Mouse (Mus musculus) ZHBTc4 (cell line): ENCODE results near the gene N4bp1.

Experiments used
- DNase-seq: peaks from one replicate; pipeline ENCODE4 v3.0.0-alpha.2; 2011; ENCODE audit warnings: low read depth, low spot score

N4bp1 gene

DNA sequence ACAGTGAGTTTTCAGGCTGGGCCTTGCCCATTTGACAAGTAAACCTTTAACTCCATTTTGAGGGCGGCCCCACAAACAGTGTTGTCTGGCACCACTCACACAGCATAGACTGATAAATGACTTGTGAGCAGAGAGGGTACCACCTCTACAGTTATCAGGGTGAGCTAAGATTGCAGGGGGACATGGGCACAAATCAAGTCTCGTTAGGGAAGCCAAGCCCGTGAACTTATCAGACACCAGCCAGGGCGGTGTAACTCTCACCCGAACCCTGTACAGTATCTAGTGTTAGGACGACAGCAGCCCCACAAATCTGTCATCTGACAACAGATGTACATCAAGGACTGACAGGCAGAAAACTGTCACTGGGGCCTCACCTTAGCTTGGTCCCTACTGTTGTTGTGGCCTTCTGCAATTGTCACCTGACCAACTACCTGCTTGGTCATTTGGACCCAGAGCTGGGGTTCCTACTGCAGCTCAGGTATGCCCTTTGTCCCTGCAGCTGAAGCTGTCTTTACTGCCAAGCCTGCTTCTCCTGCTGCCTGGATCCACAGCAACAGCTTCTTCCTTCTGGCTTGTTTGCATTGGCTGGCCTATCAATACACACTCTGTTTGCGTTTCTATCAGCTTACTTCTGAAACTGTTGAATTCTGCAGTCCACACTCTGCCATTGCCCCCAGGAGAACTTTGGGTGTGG is 12.8 kb upstream of the N4bp1 start:
- no peak for DNase-seq

DNA sequence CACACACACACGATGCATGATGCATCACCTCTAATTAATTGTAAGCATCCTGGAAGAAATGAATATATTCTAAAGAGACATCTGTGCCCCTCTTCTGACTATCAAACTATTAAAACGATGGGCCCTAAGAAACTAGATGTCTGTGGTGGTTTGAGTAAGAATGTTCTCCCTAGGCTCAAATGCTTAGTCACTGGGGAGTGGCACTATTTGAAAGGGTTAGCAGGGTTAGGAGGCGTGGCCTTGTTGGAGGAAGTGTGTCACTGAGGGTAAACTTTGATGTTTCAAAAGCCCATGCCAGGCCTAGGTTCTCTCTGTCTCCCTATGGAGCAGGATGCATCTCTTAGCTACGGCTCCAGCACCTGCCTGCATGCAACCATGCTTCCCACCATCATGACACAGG is 10.3 kb upstream of the N4bp1 start:
- peak; percentile 87 for DNase-seq

DNA sequence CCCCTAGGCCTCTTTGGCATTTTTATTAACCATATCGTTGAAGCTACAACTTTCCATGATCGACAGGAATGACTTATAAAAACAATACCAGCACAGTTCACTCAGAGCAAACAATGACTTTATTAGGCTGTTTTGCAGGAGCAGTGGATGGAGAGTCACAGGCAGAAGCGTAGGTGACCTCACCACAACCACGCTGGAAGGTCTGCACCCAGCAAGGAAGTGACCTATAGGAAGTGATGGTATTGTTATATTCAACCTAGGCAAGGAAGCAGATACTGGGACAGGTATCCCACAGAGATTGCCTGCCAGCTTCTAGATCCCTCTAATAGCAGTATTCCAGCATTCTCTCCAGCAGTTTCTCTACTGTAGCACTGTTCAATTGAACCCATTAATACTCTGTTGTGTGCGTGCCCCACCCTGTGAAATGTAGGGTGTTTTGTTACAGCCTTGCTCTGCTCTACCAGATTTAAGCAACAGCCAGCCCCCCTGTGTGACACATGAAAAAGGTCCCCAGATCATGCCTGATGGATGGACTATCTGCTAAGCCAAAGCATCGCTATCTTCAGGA is 9.2 kb upstream of the N4bp1 start:
- peak; percentile 46 for DNase-seq

DNA sequence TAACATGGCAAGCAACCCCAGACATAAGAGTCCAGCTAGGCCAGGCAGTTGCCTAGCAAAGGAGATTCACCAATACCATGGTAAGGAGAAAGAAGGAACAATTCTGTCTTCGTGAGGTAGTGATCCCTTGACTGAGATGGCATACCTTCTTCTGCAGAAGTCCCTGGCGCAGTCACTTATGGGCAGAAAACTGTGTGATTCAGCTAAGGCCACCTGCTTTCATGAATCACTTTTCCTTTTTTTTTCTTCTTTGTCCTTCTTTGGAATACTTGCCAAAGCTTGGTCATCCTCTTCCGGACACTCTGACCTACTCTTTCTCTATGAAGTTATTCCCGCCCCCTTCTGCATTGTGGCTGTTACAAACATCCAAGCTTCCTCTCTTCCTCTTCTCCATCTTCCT is 8.5 kb upstream of the N4bp1 start:
- DNase-seq = no peak

DNA sequence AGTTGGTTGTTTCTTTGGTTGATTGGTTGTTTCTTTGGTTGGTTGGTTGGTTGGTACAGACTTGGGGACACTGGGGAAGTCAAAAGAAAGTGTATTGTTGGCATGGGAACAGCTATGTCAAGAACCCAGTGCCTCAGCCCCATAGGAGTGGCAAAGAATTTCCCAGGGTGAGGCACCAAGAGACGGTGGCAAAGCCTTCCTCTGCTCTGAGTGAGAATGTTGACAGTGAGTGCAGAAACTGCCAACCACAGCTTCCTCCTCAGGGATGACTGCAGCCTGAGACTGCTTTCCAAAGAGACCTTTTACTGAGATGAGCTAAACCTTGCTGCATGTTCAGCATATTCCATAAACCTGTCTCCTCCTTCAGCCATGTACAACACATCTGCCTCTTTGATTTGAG is 6.5 kb upstream of the N4bp1 start:
- no peak for DNase-seq

DNA sequence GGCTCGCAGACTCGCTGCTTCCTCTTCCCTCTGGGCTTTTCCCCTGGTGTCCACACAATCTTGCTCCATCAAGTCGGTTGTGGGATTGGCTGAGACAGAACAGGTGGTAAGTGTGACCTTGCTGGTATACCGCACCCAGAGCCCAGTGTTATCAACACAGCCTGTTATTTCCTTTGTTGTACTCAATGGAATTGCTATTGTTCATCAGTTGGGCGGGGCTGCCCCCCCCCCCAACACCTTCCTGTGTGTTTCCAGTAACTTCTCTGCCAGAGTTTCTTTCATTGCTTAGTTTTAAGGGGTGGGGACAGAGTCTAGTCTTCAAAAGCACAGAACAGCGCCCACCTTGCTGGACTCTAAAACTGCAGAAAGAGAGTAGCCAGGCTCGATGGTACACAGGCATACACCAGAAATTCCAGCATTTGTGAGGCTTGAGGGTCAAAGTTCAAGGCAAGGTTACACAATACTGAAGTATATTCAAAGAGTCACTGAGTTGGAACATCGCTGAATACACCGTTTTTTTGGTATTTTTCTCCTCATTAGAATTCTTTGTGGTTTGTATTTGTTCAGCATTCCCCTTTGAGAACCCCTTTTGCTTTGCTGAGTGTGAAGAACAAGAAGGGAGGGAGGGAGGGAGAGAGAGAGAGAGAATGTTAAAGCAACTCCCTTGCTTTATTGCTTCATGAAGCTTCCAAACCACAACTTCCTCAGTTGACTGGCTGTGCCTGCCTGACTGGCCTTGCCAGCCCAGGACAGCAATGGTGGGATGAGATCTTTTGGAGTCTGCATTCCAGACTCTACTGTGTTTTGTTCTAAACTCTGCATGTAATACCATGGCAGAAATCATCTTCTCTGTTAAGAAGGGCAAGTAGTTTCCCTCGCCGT is 3.2 kb upstream of the N4bp1 start:
- peak; percentile 99 for DNase-seq

DNA sequence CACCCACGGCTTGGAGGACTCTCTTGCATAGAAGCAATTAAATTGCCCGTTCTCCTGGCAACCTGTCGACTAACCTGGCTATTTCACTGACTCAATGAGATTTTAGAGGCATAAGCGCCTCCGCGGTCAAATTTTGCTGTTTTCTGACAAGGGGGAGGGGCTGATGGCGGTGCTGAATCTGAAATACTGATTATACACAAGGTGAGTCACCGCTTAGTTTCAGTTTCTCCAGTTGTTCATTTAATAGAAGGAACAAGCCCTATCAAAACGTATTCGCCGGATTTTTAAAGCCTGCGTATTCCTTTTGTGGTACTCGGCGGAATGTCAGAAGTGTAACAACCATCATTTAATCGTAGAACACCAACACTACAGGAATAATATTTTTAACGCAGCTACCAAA is 991 bp downstream of the N4bp1 start:
- DNase-seq = no peak

DNA sequence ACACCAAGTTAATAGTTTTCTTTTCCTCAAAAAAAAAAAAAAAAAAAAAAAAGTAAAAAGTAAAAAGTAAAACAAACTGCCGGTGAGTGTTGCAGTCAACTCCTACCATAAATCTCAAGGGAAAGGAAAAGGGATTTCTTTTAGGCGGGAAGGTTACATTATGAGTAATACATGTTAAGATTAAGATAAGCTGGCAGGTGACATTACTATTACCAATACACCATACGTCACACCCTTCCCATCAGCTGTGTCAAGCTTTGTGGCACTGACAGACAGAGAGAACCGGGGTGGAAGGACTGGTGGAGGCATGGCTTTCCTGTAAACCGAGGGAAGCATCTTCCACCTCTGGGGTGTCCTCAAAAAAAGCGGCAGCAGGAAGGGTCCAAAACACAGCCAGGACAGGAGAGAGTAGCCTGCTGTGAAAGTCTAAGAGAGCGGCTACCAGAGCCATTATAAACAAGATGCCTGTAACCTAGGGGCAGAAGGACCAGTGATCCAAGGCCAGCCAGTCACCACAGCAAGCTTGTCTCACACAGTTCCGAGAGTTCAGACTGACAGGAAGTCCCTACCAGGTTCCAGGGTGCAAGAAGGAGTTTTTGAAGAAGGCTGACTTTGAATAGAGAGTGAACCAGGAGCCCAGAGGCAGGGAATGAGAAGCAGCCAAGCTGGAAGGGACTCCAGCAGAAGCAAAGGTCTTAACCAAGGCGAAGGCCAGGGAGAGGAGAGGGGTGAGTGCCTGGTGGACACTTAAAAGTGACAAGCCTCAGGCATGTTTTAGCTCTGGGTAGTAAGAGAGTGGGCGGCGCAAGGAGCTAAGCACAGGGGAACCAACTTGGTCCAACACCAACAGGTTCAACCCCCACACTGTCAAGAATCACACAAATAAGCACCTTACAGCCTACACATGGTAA is 2.2 kb downstream of the N4bp1 start:
- DNase-seq = no peak

DNA sequence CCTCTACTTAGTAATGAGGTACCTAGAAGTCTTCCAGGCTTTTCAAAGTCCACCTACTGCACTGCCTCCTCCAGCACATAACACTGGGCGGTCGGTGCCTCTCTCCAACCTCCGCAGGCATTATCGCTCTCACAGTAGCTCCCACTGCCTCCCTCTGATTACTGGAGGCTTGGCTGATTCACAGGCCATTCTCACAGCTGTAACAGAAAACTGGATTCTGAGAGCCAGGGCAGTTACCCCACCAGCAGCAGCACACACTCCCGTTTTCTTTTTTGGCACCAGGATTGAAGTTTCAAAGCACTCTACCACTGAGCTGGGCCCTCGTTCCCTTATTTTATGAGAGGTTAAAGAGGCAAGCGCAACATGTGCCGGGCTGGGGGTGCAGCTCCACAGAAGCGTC is 3.1 kb downstream of the N4bp1 start:
- no peak for DNase-seq

DNA sequence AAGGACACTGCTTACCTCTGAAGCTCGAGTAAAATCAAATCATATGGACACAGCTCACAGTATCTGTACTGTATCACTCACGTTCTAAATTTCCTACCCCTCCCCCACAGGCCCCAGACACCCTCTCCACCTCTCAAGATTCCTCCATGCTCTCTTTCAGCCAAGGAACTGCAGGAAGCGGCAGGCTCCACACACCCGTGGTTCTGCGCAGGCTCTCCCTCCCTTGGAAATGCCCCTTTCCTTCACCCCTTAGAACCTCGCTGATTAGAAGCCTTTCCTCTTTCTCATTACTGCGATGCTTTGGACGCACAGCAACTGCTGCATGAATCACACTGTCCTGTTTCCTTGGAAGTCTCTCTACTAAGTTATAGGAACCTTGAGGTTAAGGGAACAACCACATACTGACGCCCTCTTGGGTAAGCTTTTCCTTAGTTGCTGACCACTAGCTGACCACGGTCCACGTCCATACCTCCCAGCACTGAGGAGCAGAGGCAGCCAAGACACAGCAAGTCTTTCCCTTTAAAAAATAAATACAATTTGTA is 3.9 kb downstream of the N4bp1 start:
- no peak for DNase-seq

DNA sequence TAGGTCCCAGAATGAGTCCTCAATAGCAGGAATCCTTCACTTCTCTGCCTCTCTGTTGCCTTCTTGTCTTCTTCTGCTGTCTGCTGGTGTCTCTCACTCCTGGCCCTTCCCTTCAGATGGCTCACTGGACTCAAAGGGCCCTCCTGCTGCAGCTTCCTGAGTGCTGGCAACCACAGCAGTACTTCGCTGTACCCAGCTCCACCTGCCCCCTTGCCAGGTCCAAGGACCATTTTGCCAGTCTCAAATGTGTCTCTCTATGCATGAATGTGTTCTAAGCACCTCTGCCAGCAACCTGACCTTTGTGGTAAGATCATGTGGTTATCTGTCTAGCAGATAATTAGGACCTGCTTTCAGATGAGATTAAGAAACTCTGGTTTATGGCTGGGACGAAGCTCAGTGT is 8.2 kb downstream of the N4bp1 start:
- no peak for DNase-seq

DNA sequence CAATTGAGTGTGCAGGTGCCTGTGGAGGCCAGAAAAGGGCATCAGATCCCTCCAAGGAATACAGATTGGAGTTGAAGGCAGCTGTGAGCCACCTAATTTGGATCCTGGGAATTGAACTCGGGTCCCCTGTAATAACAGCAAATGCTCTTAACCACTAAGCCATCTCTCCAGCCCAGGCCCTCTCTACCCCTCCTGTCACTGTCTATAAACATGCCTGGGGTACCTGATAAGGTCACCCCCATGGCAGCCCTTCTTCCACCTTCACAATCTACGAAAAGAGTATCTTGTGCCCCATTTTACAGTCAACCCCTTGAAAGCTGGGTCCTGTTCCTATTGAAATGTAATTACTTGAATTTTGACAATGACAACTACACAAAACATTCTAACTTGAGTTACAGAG is 11.0 kb downstream of the N4bp1 start:
- DNase-seq = no peak

DNA sequence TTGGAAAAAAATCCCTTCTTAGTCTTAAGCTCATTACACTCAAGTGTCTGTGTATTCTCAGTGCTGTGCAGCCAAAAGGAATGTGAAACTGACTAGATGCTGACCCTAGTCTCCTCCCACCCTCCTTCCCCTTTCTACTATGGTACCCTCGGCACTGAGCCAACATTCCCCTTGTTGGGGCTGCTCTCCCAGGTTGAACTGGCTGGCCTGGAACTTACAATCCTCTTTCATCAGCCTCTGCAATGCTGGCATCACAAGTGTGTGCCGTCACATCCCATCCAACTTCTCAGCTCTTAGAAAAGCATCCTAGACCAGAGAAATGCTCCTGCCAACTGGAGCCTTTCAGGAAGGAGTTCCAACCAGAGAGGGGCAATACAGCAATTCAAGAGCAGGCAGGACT is 11.9 kb downstream of the N4bp1 start:
- DNase-seq = peak; percentile 49

DNA sequence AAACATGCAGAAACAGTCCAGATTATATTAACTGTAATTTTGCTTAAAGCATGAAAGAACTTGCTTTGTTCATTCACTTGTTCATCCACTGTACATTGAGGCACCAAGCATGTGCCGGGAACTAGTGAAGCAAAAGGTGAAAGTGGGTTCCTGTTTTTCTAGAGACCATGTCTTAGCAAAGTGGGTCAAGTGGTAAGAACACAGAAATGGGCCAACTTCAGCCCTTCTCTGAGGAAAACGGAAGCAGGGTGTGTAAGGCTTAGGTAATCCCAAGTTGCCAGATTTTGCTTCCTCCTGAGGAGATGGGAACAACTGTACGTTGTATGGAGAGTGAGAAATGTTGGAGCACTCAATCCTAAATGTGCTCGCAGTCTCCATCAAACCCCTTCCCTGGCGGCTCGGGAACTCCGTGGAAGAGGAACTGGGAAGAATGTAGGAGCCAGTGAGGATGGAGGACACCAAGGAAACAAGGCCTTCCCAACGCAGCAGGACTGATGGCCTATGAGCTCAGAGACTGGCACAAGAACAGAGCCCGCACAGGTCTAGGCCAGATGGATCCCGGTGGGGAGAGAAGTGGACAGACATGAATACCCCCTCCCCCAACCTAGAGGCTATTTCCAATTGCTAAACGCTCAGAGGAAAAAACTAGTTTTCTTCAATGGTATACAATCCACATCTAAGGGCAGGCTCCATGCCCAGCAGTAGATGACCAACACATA is 12.8 kb downstream of the N4bp1 start:
- DNase-seq = no peak

DNA sequence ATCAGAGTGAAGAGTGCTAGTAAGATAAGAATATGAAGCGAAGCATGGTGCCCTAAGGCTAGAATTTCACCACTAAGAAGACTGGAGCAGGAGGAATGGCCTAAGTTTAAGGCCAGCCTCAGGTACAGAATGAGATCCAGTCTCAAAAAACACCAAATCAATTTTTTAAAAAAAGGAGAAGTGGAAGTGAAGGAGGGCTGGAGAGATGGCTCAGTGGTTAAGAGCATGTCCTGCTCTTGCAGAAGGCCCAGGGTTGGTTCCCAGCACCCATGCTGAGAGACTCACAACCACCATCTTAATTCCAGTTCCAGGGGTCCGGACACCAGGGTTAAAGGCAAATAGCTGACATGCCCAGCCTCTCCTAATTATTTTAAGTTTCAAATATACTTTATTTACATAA is 13.6 kb downstream of the N4bp1 start:
- no peak for DNase-seq

DNA sequence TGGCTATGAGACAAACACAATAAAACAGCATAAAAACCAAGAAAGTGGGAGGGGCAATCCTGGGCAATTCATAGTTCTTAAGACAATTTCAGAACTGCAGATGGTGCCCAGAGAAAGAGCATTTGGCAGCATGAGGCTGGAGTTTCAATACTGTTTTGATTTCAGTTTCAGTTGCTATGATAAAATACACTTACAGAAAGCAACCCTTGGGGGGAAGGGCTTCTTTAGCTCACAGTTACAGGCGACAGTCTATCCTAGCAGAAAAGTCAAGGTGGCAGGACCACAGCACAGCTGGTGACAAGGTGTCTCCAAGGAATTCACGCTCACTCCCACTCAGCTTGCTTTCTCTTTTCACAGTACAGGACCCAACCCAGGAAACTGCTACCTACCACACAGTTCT is 14.3 kb downstream of the N4bp1 start:
- no peak for DNase-seq

DNA sequence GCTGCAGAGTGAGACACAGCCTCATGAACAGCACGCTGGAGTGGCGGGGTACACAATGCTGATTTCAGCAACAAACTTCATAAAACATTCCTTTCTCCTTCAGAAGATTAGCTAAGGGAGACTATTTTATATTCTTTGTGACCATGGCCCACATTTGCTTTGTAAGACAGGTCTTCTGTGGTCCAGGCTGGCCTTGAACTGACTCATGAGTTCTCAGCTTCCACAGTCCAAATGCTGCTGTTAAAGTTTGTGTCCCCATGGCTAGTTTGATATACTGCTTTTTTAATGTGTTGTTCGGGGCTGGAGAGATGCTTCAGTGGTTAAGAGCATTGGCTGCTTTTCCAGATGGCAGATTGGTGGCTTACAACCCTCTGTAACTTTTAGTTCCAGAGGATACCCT is 17.0 kb downstream of the N4bp1 start:
- no peak for DNase-seq

DNA sequence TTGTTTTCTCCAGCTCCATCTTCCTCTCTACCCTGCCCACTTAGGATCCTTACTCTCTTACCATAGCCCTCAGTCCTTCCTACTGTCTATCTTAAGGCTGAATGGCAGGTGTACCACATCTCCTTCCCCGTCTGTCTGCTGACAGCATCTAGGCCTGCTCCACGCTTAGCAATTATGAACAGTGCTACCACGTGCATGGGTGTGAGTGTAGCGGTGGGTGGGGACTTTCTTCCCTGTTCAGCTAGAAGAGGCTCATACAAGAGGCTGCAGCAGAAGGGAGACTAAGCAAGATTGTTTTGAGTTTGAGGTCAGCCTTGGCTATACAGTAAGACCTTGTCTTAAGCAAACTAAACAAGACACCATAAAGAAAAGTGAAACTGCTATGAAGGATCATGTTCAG is 20.3 kb downstream of the N4bp1 start:
- DNase-seq = no peak

DNA sequence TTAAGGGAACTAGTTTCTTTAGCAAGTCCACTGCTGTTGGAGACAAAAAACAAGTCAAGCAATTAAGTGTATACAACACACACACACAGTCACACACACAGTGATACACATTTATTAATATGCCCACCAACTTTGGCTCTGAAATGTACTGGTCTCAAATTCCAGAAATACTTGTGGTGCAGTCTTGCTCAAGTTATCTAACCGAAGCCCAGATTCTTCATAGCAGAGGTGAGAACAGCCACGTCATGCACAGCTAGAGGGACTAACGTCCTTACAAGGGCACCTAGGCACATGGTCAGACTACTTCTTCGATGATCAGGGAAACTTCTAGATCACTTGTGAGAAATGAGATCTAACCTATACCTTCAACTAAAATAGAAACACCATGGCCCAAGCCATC is 22.2 kb downstream of the N4bp1 start:
- DNase-seq = no peak

DNA sequence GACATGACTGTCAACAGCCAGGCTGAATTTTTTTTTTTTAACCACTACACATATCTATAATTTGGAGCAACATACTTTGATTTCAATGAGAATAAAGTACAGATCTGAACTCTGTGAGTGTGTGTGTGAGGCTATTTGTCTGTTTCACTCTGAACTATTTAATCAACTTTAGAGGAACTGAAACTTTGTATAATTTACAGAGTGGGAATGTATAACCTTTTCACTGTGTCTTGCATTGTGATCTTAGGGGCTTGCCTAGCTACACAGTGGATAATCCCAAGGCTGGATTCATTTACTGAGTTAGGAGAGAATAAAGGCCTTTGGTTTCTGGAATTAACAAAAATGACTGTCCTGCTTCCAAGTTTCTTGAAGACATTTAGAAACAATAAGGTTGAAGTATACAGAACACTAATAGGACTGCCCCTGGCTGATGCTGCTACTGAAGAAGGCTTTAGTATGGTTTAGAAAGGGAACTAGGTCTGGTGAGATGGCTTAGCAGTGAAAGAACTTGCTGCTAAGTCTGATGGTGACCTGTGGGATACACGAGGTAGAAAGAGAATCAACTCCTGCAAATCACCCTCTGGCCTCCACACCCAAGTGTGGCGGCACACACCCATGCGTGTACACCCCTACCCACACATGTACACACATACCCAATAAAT is 22.8 kb downstream of the N4bp1 start:
- DNase-seq = no peak
